Mouse (Mus musculus): ENCODE results near the gene Btnl10. TPM values are rescaled to one million over a fixed set of nuclear protein-coding genes. Genes with fewer than 3 reads are reported as not detected.

Btnl10 gene
- total RNA-seq, 1 experiment, result not detected

GRCm38 (mm10) chr11:58916879-58917744 lies 596 bp upstream of the Btnl10 start:
- Histone ChIP-seq H3K9ac (ENCODE audit: insufficient read depth, low read depth, low read length, poor library complexity, severe bottlenecking) (no peak overlapping the region), H3K36me3 (ENCODE audit: control insufficient read depth, insufficient read depth, low read length, poor library complexity, severe bottlenecking) (no peaks in the 10 kb centered on the region), H3K4me1 (ENCODE audit: control insufficient read depth in 2 of 2, insufficient read depth in 2 of 2, low read length in 2 of 2, poor library complexity in 1 of 2) (no peaks in the 10 kb centered on the region), H3K27ac (ENCODE audit: insufficient read depth, low read depth, low read length, poor library complexity, severe bottlenecking) (no peak overlapping the region), H3K9me3 (ENCODE audit: control insufficient read depth, insufficient read depth, low read depth, low read length) (no peaks in the 10 kb centered on the region), H3K4me3 (ENCODE audit: insufficient read depth in 1 of 2, low read depth in 1 of 2, low read length in 2 of 2, poor library complexity in 1 of 2, severe bottlenecking in 1 of 2) (no peak overlapping the region)
- DNase-seq (ENCODE audit: low read depth, low spot score), result peak; percentile 81
- TF ChIP-seq ZC3H11A (IDR thresholded peaks at IDR 0.05; ENCODE audit: borderline replicate concordance, low read depth, low read length), result no peak
- TF ChIP-seq HCFC1 (IDR thresholded peaks at IDR 0.05; ENCODE audit: borderline replicate concordance, insufficient read depth, low read length), result no peak
- no peak for TF ChIP-seq CHD2 (IDR thresholded peaks at IDR 0.05; ENCODE audit: low read depth, low read length)
- TF ChIP-seq ZNF384 (IDR thresholded peaks at IDR 0.05; ENCODE audit: low read depth, low read length), result peak; percentile 27; the same call in 1 of the 2 replicates
- in situ Hi-C loops (cut with MboI; ENCODE audit: low sequenced_read_pairs in 2 of 2, unreplicated experiment in 2 of 2), result no loop called here

- Histone ChIP-seq H3K4me1 (ENCODE audit: control insufficient read depth in 2 of 2, insufficient read depth in 2 of 2, low read length in 2 of 2, poor library complexity in 1 of 2) (no peaks in the 10 kb centered on the region), H3K27ac (ENCODE audit: insufficient read depth, low read depth, low read length, poor library complexity, severe bottlenecking) (no peak overlapping the region), H3K4me3 (ENCODE audit: insufficient read depth in 1 of 2, low read depth in 1 of 2, low read length in 2 of 2, poor library complexity in 1 of 2, severe bottlenecking in 1 of 2) (no peak overlapping the region), H3K9ac (ENCODE audit: insufficient read depth, low read depth, low read length, poor library complexity, severe bottlenecking) (no peak overlapping the region), H3K9me3 (ENCODE audit: control insufficient read depth, insufficient read depth, low read depth, low read length) (no peaks in the 10 kb centered on the region), H3K36me3 (ENCODE audit: control insufficient read depth, insufficient read depth, low read length, poor library complexity, severe bottlenecking) (no peaks in the 10 kb centered on the region)
- no peak for TF ChIP-seq ZC3H11A (IDR thresholded peaks at IDR 0.05; ENCODE audit: borderline replicate concordance, low read depth, low read length)
- TF ChIP-seq HCFC1 (IDR thresholded peaks at IDR 0.05; ENCODE audit: borderline replicate concordance, insufficient read depth, low read length), result no peak
- no peak for TF ChIP-seq ZNF384 (IDR thresholded peaks at IDR 0.05; ENCODE audit: low read depth, low read length)
- TF ChIP-seq CHD2 (IDR thresholded peaks at IDR 0.05; ENCODE audit: low read depth, low read length), result no peak
- no peak for TF ChIP-seq MAFK (IDR thresholded peaks at IDR 0.05; ENCODE audit: insufficient read depth, low read depth, low read length)
- DNase-seq (ENCODE audit: low read depth, low spot score), result no peak
- in situ Hi-C loops (cut with MboI; ENCODE audit: low sequenced_read_pairs in 2 of 2, unreplicated experiment in 2 of 2), result no loop called here
Observed at GRCm38 (mm10) chr11:58918759-58919158, 1.1 kb downstream of the Btnl10 start.

GRCm38 (mm10) chr11:58922420-58922819 lies 4.7 kb downstream of the Btnl10 start:
- Histone ChIP-seq H3K4me1 (ENCODE audit: control insufficient read depth in 2 of 2, insufficient read depth in 2 of 2, low read length in 2 of 2, poor library complexity in 1 of 2) (no peaks in the 10 kb centered on the region), H3K4me3 (ENCODE audit: insufficient read depth in 1 of 2, low read depth in 1 of 2, low read length in 2 of 2, poor library complexity in 1 of 2, severe bottlenecking in 1 of 2) (no peak overlapping the region), H3K9ac (ENCODE audit: insufficient read depth, low read depth, low read length, poor library complexity, severe bottlenecking) (no peak overlapping the region), H3K36me3 (ENCODE audit: control insufficient read depth, insufficient read depth, low read length, poor library complexity, severe bottlenecking) (no peaks in the 10 kb centered on the region), H3K27ac (ENCODE audit: insufficient read depth, low read depth, low read length, poor library complexity, severe bottlenecking) (no peak overlapping the region), H3K9me3 (ENCODE audit: control insufficient read depth, insufficient read depth, low read depth, low read length) (no peaks in the 10 kb centered on the region)
- in situ Hi-C loops (cut with MboI; ENCODE audit: low sequenced_read_pairs in 2 of 2, unreplicated experiment in 2 of 2), result no loop called here
- TF ChIP-seq HCFC1 (IDR thresholded peaks at IDR 0.05; ENCODE audit: borderline replicate concordance, insufficient read depth, low read length) (no peak), MAFK (IDR thresholded peaks at IDR 0.05; ENCODE audit: insufficient read depth, low read depth, low read length) (no peak)
- no peak for DNase-seq (ENCODE audit: low read depth, low spot score)

GRCm38 (mm10) chr11:58926651-58927050 lies 8.9 kb downstream of the Btnl10 start:
- in situ Hi-C loops (cut with MboI; ENCODE audit: low sequenced_read_pairs in 2 of 2, unreplicated experiment in 2 of 2), result no loop called here
- Histone ChIP-seq H3K4me3 (ENCODE audit: insufficient read depth in 1 of 2, low read depth in 1 of 2, low read length in 2 of 2, poor library complexity in 1 of 2, severe bottlenecking in 1 of 2) (no peak overlapping the region), H3K27ac (ENCODE audit: insufficient read depth, low read depth, low read length, poor library complexity, severe bottlenecking) (no peak overlapping the region), H3K4me1 (ENCODE audit: control insufficient read depth in 2 of 2, insufficient read depth in 2 of 2, low read length in 2 of 2, poor library complexity in 1 of 2) (peaks cover 0 to 8% of the 10 kb centered on the region in 2 experiments; a peak in 1 of 4 replicates), H3K36me3 (ENCODE audit: control insufficient read depth, insufficient read depth, low read length, poor library complexity, severe bottlenecking) (peaks cover 3% of the 10 kb centered on the region; the same call in 1 of the 2 replicates), H3K9me3 (ENCODE audit: control insufficient read depth, insufficient read depth, low read depth, low read length) (no peaks in the 10 kb centered on the region), H3K9ac (ENCODE audit: insufficient read depth, low read depth, low read length, poor library complexity, severe bottlenecking) (no peak overlapping the region)
- no peak for DNase-seq (ENCODE audit: low read depth, low spot score)
- TF ChIP-seq CHD2 (IDR thresholded peaks at IDR 0.05; ENCODE audit: low read depth, low read length) (no peak), MAFK (IDR thresholded peaks at IDR 0.05; ENCODE audit: insufficient read depth, low read depth, low read length) (no peak), ZNF384 (IDR thresholded peaks at IDR 0.05; ENCODE audit: low read depth, low read length) (no peak), ZC3H11A (IDR thresholded peaks at IDR 0.05; ENCODE audit: borderline replicate concordance, low read depth, low read length) (no peak), HCFC1 (IDR thresholded peaks at IDR 0.05; ENCODE audit: borderline replicate concordance, insufficient read depth, low read length) (no peak)

All from ES-E14 (cell line).